ENCODE assay signal across 8 mouse cellular contexts in the genomic region with DNA sequence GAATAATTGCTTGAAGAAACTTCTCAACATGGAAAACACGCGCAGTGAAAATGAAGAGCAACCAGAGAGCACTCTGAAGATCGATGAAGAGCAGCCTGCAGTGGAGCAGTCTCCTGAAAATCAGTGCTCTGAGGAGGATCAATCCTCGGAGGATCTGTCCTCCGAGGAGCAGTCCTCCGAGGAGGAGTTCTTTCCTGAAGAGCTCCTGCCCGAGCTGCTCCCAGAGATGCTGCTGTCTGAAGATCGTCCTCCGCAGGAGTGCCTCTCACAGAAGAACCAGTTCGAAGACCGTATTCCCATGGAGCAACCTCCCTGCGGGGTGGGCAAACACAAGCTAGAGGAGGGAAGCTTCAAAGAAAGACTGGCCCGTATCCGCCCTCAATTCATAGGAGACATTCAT. TPM values are rescaled to one million over a fixed set of nuclear protein-coding genes. Genes with fewer than 3 reads are reported as not detected.
A peak's percentile ranks its signal among the peaks of the same experiment; 100 is the strongest.
DNase-seq lines count a peak whose midpoint lies in the region; ATAC-seq lines count a peak whose summit lies in the region.

No protein-coding gene starts in this region.

- no peaks in the 10 kb centered on the region for H3K36me3 ChIP-seq in lung, embryonic 15.5 days

- H3K4me1 ChIP-seq in lung, embryonic 15.5 days = no peaks in the 10 kb centered on the region

- DNase-seq in adrenal gland, postnatal 10 days = peak; percentile 2
- DNase-seq in adrenal gland, adult (ENCODE audit: inconsistent age in 2 of 2, low spot score in 1 of 2) = no peak
- no peak for DNase-seq in lung, postnatal 36 days
- DNase-seq in kidney, postnatal 4 days = peak; percentile 10 to 29
- DNase-seq in neural tube, embryonic 10.5 days (ENCODE audit: extremely low spot score, low spot score) = peak; percentile 25
- no peak for DNase-seq in ovary, adult 18-20 months (ENCODE audit: low spot score)
- no peak for DNase-seq in layer of hippocampus, adult 9-10 months (ENCODE audit: low spot score)

- no peaks in the 10 kb centered on the region for H3K27me3 ChIP-seq in lung, embryonic 15.5 days

- no peak for ATAC-seq in lung, embryonic 15.5 days (ENCODE audit: borderline replicate concordance, extremely low read depth, low FRiP score, low TSS enrichment)

- H3K27ac ChIP-seq in lung, embryonic 15.5 days = peak overlapping the region; percentile 66

- peak overlapping the region; percentile 54 for H3K4me2 ChIP-seq in lung, embryonic 15.5 days

- WGBS in lung, embryonic 15.5 days = 19% methylated on average over 14 of the region's 14 CpGs

- H3K9ac ChIP-seq in lung, embryonic 15.5 days = peak overlapping the region; percentile 58

- H3K4me3 ChIP-seq in lung, embryonic 15.5 days = peak overlapping the region; percentile 51

- no peaks in the 10 kb centered on the region for H3K9me3 ChIP-seq in lung, embryonic 15.5 days

RNA-seq across cellular contexts. Expression of gene Tceal1, which starts 1.0 kb away (rescaled TPM):
- 1 to 10 TPM; 6.4 to 6.9 TPM for total RNA-seq in adrenal gland, postnatal 10 days (2021)
- 11.5 and 12.1 TPM in 2 replicates for polyA plus RNA-seq in lung, embryonic 15.5 days (2015; fragmentation: Nextera tagmentation; extraction: Ambion mirVana)

RNA-seq across cellular contexts. Expression of gene Morf4l2, which starts 34.7 kb away (rescaled TPM):
- total RNA-seq in adrenal gland, postnatal 10 days (2021) = 100 to 1,000 TPM; 226 to 278 TPM
- polyA plus RNA-seq in lung, embryonic 15.5 days (2015; fragmentation: Nextera tagmentation; extraction: Ambion mirVana) = 549 and 553 TPM in 2 replicates

Comparison
In these comparisons a context has a peak if more than half of its experiments do, and no peak if none do; other contexts are left out.
1. DNase-seq: peak in adrenal gland, postnatal 10 days (single experiment), kidney, postnatal 4 days (2 of 2) and neural tube, embryonic 10.5 days (single experiment); none in adrenal gland, adult (0 of 2), lung, postnatal 36 days (single experiment), ovary, adult 18-20 months (single experiment) and layer of hippocampus, adult 9-10 months (single experiment).